Mouse (Mus musculus) myocyte (in vitro differentiated cells): ENCODE measurements around the gene Mindy4.

ENCODE experiments used
- CEBPB ChIP-seq: IDR thresholded peaks from 2 replicates; pipeline ENCODE4 v1.6.1; 2011; ENCODE audit warnings: mild to moderate bottlenecking, moderate library complexity; ENCODE audit not compliant: poor library complexity, insufficient read depth, severe bottlenecking
- MAX ChIP-seq: IDR thresholded peaks from one replicate; pipeline ENCODE4 v1.6.1; 2011; ENCODE audit warnings: low read depth, mild to moderate bottlenecking, control low read depth
- MYOD1 ChIP-seq, 3 experiments: IDR thresholded peaks; one replicate each; pipeline ENCODE4 v1.6.1; 2011; ENCODE audit warnings: control low read depth in 2 of 3, low read depth in 2 of 3, mild to moderate bottlenecking in 2 of 3, moderate library complexity in 1 of 3; ENCODE audit not compliant: insufficient read length in 2 of 3, control insufficient read depth in 1 of 3
- POLR2A ChIP-seq: IDR thresholded peaks from one replicate; pipeline ENCODE4 v1.6.1; 2011; ENCODE audit warnings: low read depth, mild to moderate bottlenecking, control low read depth, moderate library complexity; ENCODE audit not compliant: insufficient read length
- POLR2AphosphoS2 ChIP-seq: IDR thresholded peaks from one replicate; pipeline ENCODE4 v1.6.1; 2011; ENCODE audit warnings: low read depth, control low read depth; ENCODE audit not compliant: insufficient read length
- REST ChIP-seq: IDR thresholded peaks from one replicate; pipeline ENCODE4 v1.6.1; 2011; ENCODE audit warnings: mild to moderate bottlenecking, control low read depth, moderate library complexity; ENCODE audit not compliant: insufficient read depth, insufficient read length
- SRF ChIP-seq: IDR thresholded peaks from one replicate; pipeline ENCODE4 v1.6.1; 2011; ENCODE audit warnings: low read depth; ENCODE audit not compliant: control insufficient read depth, insufficient read length
- TCF12 ChIP-seq: IDR thresholded peaks from one replicate; pipeline ENCODE4 v1.6.1; 2011; ENCODE audit warnings: mild to moderate bottlenecking, control low read depth; ENCODE audit not compliant: poor library complexity, insufficient read depth, severe bottlenecking
- USF1 ChIP-seq: IDR thresholded peaks from one replicate; pipeline ENCODE4 v1.6.1; 2011; ENCODE audit warnings: low read depth, mild to moderate bottlenecking, control low read depth, moderate library complexity

DNA sequence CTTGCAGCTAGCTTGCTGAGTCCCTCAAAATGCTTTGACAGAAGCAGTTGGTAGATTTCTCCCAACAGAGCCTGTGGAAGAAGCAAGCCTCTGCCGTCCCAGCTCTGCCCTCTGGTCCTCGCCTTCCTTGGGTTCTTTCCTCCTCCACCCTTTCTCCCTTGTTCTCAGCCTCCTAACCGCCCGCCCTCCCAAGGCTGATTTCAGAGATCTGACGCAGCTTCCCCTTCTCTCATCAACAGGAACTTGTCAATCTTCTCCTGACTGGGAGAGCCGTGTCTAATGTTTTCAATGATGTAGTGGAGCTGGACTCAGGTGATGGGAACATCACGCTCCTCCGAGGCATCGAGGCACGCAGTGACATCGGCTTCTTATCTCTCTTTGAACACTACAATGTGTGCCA is 97.5 kb downstream of the Mindy4 start:
- no peak for TF ChIP-seq TCF12
- no peak for TF ChIP-seq POLR2A
- no peak for TF ChIP-seq MAX
- no peak for TF ChIP-seq REST
- TF ChIP-seq USF1 = no peak
- no peak for TF ChIP-seq SRF
- no peak for TF ChIP-seq POLR2AphosphoS2
- no peak for TF ChIP-seq MYOD1 (IDR thresholded peaks at IDR 0.05; ENCODE audit: control insufficient read depth in 1 of 3, insufficient read length in 2 of 3, low read depth in 2 of 3)
- TF ChIP-seq CEBPB = no peak
